Mouse (Mus musculus): ENCODE results near the gene Dnajc7. TPM values are rescaled to one million over a fixed set of nuclear protein-coding genes. Genes with fewer than 3 reads are reported as not detected.
A peak's percentile ranks its signal among the peaks of the same experiment; 100 is the strongest.
"Not testable (repeated sequence)": the region's sequence is repeated elsewhere in the genome, so short reads cannot be mapped to it uniquely, and the experiment has no call there.

Dnajc7 gene
- polyA plus RNA-seq, 1 experiment, result 165 TPM

- Histone ChIP-seq H3K27ac (ENCODE audit: insufficient read depth, low read length) (no peak overlapping the region), H3K4me1 (ENCODE audit: control insufficient read depth, insufficient read depth, low read length) (no peaks in the 10 kb centered on the region), H3K4me3 (ENCODE audit: insufficient read depth, low read length) (no peak overlapping the region)
- TF ChIP-seq POLR2A (IDR thresholded peaks at IDR 0.05; ENCODE audit: extremely low read depth, insufficient read depth, low read length) (no peak), CTCF (IDR thresholded peaks at IDR 0.05; ENCODE audit: extremely low read depth, insufficient read depth, low read length) (no peak)
Observed at GRCm38 (mm10) chr11:100588462-100588861, 31.5 kb downstream of the Dnajc7 start.

DNA sequence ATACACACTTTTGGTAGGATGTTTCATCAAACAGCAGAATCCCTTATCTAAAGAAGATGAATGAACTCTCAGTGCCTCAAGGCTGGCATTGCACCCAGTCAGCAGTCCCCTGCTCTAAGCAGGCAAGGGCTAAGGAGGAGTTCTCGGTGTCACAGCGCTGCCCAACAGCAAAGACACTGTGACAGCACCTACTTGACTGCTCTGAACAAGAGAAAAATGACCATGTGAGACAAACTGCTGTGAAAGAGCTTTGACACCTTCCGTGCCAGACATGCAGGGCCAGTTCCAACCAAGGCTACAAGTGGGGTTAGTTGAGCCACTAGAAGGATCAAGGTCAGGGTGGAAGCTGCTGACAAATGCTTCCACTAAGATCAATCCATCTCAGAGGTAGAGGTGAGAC is 34.8 kb downstream of the Dnajc7 start:
- no peak overlapping the region for H3K27ac ChIP-seq (ENCODE audit: insufficient read depth, low read length)

GRCm38 (mm10) chr11:100584561-100584961 is 35.4 kb downstream of the Dnajc7 start:
- H3K4me1 ChIP-seq (ENCODE audit: control insufficient read depth, insufficient read depth, low read length), result no peaks in the 10 kb centered on the region
- H3K27ac ChIP-seq (ENCODE audit: insufficient read depth, low read length), result no peak overlapping the region
- no peak overlapping the region for H3K4me3 ChIP-seq (ENCODE audit: insufficient read depth, low read length)
- TF ChIP-seq CTCF (IDR thresholded peaks at IDR 0.05; ENCODE audit: extremely low read depth, insufficient read depth, low read length) (no peak), POLR2A (IDR thresholded peaks at IDR 0.05; ENCODE audit: extremely low read depth, insufficient read depth, low read length) (no peak)

More for the DNA sequence above, 34.8 kb downstream of the Dnajc7 start:
- H3K4me3 ChIP-seq (ENCODE audit: insufficient read depth, low read length), result no peak overlapping the region
- TF ChIP-seq POLR2A (IDR thresholded peaks at IDR 0.05; ENCODE audit: extremely low read depth, insufficient read depth, low read length) (no peak), CTCF (IDR thresholded peaks at IDR 0.05; ENCODE audit: extremely low read depth, insufficient read depth, low read length) (no peak)
- H3K4me1 ChIP-seq (ENCODE audit: control insufficient read depth, insufficient read depth, low read length), result no peaks in the 10 kb centered on the region

DNA sequence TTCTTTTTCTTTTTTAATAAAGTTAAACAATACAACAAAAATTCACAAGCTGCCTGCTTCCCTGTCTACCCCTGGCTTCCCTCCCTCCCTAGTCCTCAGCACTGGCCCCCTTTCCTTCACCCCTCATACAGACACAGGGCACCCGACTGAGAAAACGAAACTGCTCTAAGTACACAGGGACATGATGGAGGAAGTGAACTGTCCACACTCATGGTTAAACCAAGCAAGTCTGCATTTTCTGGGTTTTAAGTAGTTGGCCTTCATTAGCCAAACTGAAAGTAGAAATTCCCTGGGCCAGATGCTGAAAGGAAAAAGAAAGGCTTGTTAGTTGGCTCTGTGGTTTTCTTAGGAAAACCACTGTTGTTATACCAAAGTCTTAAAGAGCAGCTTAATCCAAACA is 37.1 kb downstream of the Dnajc7 start:
- no peak overlapping the region for H3K4me3 ChIP-seq (ENCODE audit: insufficient read depth, low read length)
- TF ChIP-seq POLR2A (IDR thresholded peaks at IDR 0.05; ENCODE audit: extremely low read depth, insufficient read depth, low read length), result no peak
- TF ChIP-seq CTCF (IDR thresholded peaks at IDR 0.05; ENCODE audit: extremely low read depth, insufficient read depth, low read length), result no peak
- H3K27ac ChIP-seq (ENCODE audit: insufficient read depth, low read length), result no peak overlapping the region
- H3K4me1 ChIP-seq (ENCODE audit: control insufficient read depth, insufficient read depth, low read length), result no peaks in the 10 kb centered on the region

DNA sequence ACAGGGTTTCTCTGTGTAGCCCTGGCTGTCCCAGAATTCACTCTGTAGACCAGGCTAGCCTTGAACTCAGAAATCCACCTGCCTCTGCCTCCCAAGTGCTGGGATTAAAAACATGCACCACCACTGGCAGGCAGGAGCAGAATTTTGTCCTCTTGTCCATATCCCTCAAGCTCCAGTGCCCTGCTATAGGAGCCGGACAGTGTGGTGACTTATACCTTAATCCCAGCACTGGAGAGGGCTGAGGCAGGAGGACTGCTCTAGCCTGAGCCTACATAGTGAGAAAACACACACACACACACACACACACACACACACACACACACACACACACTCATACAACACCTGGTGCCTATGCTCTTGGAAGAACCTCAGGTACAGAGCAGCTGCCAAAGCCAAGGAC is 37.6 kb downstream of the Dnajc7 start:
- not testable (repeated sequence) for H3K4me1 ChIP-seq (ENCODE audit: control insufficient read depth, insufficient read depth, low read length); H3K4me3 ChIP-seq (ENCODE audit: insufficient read depth, low read length); H3K27ac ChIP-seq (ENCODE audit: insufficient read depth, low read length)

DNA sequence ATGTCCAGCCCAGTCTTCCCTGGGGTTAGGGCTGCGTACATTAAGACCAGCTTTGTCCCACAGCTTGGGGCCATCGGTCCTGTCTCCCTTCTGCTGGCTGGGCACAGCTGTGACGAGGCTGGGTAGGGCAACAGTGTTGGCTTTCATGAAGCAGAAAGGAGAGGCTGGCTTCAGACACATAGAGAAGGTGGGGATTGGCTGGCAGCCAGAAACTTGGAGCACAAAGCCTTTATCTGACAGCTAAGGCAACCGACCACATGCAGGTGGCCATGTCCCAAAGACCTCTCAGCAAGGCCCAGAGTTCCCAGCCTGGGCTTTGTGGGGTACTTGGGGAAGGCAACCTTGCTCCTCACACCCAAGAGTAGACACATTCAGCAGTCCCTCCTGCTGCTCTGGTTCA is 38.2 kb downstream of the Dnajc7 start:
- no peak for TF ChIP-seq CTCF (IDR thresholded peaks at IDR 0.05; ENCODE audit: extremely low read depth, insufficient read depth, low read length)
- no peak for TF ChIP-seq POLR2A (IDR thresholded peaks at IDR 0.05; ENCODE audit: extremely low read depth, insufficient read depth, low read length)
- H3K4me1 ChIP-seq (ENCODE audit: control insufficient read depth, insufficient read depth, low read length), result peaks cover 3% of the 10 kb centered on the region; the same call in 1 of the 2 replicates
- no peak overlapping the region for H3K27ac ChIP-seq (ENCODE audit: insufficient read depth, low read length)
- no peak overlapping the region for H3K4me3 ChIP-seq (ENCODE audit: insufficient read depth, low read length)

DNA sequence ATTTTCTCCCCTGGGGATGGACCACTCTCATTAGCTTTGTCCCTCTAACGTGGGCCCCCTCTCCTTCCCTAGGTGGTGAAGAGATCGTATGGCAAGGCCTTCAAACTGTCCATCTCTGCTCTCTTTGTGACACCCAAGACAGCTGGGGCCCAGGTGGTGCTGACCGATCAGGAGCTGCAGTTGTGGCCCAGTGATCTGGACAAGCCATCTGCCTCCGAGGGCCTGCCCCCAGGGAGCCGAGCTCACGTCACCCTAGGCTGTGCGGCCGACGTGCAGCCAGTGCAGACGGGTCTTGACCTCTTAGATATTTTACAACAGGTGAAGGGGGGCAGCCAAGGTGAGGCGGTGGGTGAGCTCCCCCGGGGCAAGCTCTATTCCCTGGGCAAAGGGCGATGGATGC is 39.7 kb downstream of the Dnajc7 start:
- Histone ChIP-seq H3K27ac (ENCODE audit: insufficient read depth, low read length) (no peak overlapping the region), H3K4me3 (ENCODE audit: insufficient read depth, low read length) (no peak overlapping the region), H3K4me1 (ENCODE audit: control insufficient read depth, insufficient read depth, low read length) (peaks cover 3% of the 10 kb centered on the region; the same call in 1 of the 2 replicates)
- TF ChIP-seq POLR2A (IDR thresholded peaks at IDR 0.05; ENCODE audit: extremely low read depth, insufficient read depth, low read length), result no peak
- TF ChIP-seq CTCF (IDR thresholded peaks at IDR 0.05; ENCODE audit: extremely low read depth, insufficient read depth, low read length), result no peak

DNA sequence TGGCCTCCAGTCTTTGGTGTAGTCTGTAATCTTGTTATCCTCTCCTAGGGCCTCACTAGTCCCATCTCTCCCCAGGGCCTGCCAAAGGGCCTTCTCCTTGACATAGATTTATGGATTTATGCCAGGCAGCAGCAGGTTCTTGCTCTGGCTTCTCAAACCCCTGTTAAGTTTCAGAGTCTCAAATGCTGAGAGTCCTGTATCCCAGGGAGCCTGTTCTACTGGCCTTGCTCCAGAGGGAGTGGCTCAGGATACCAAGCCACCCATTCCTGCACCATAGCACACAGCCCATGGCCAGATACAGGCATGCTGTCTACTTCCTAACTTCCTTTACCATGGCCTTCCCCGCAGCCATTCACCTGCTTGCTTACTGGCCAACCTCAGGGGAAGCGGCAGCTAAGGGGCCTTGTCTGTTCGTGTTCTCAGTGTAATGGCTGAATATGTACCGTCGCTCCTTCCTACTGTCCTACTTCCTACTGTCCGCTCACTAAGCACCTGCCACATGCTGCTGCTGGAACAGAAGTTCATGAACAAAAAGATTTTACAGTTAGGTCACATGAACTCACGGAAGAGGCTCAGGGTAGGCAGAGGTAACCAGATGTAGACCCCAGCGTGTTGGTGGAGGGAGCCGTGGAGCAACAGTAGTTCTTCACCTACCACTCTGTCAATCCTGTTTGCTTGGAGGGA is 40.7 kb downstream of the Dnajc7 start:
- Histone ChIP-seq H3K4me3 (ENCODE audit: insufficient read depth, low read length) (peak overlapping the region; percentile 3; the same call in 1 of the 2 replicates), H3K27ac (ENCODE audit: insufficient read depth, low read length) (no peak overlapping the region), H3K4me1 (ENCODE audit: control insufficient read depth, insufficient read depth, low read length) (peaks cover 3% of the 10 kb centered on the region; the same call in 1 of the 2 replicates)
- TF ChIP-seq CTCF (IDR thresholded peaks at IDR 0.05; ENCODE audit: extremely low read depth, insufficient read depth, low read length), result no peak
- no peak for TF ChIP-seq POLR2A (IDR thresholded peaks at IDR 0.05; ENCODE audit: extremely low read depth, insufficient read depth, low read length)

- Histone ChIP-seq H3K27ac (ENCODE audit: insufficient read depth, low read length) (peak overlapping the region; percentile 35; the same call in 1 of the 2 replicates), H3K4me1 (ENCODE audit: control insufficient read depth, insufficient read depth, low read length) (peaks cover 3% of the 10 kb centered on the region; the same call in 1 of the 2 replicates), H3K4me3 (ENCODE audit: insufficient read depth, low read length) (peak overlapping the region; percentile 44; the same call in 1 of the 2 replicates)
- 0 out of 2 replicates have a peak, but pooled peaks have one; percentile 18 for TF ChIP-seq POLR2A (IDR thresholded peaks at IDR 0.05; ENCODE audit: extremely low read depth, insufficient read depth, low read length)
- no peak for TF ChIP-seq CTCF (IDR thresholded peaks at IDR 0.05; ENCODE audit: extremely low read depth, insufficient read depth, low read length)
Observed at GRCm38 (mm10) chr11:100577852-100578599, 41.9 kb downstream of the Dnajc7 start.

DNA sequence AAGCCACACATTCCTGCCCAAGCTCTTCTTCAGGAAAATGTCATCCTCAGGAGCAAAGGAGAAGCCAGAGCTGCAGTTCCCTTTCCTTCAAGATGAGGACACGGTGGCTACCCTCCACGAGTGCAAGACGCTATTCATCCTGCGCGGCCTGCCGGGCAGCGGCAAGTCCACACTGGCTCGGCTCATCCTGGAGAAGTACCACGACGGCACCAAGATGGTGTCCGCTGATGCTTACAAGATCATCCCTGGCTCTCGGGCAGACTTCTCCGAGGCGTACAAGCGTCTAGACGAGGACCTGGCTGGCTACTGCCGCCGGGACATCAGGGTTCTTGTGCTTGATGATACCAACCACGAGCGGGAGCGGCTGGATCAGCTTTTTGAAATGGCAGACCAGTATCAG is 43.7 kb downstream of the Dnajc7 start:
- Histone ChIP-seq H3K27ac (ENCODE audit: insufficient read depth, low read length) (peak overlapping the region; percentile 78), H3K4me1 (ENCODE audit: control insufficient read depth, insufficient read depth, low read length) (peaks cover 3% of the 10 kb centered on the region; the same call in 1 of the 2 replicates), H3K4me3 (ENCODE audit: insufficient read depth, low read length) (peak overlapping the region; percentile 44)
- TF ChIP-seq POLR2A (IDR thresholded peaks at IDR 0.05; ENCODE audit: extremely low read depth, insufficient read depth, low read length), result no peak
- TF ChIP-seq CTCF (IDR thresholded peaks at IDR 0.05; ENCODE audit: extremely low read depth, insufficient read depth, low read length), result no peak
